Mouse (Mus musculus) intestine, embryonic 14.5 days (tissue): ENCODE results near the gene Fuk. TPM values are rescaled to one million over a fixed set of nuclear protein-coding genes. Genes with fewer than 3 reads are reported as not detected.

Experiments
- ATAC-seq: fragments of 200-750 bp; cut with Nextera tagmentation; replicated peaks from 2 replicates; pipeline ENCODE4 v1.8.0; 2017; ENCODE audit warnings: low read depth, moderate number of reproducible peaks, moderate TSS enrichment, moderate library complexity; ENCODE audit not compliant: low FRiP score, low TSS enrichment
- DNase-seq: peaks from one replicate; pipeline ENCODE4 v3.0.0-alpha.2; 2018; ENCODE audit warnings: low spot score
- H3K27ac ChIP-seq: fragments of 300-500 bp; sonication (generic); 2 replicates; pipeline ENCODE4 v1.5.1; 2014; ENCODE audit warnings: low read depth, mild to moderate bottlenecking, control low read depth
- H3K27me3 ChIP-seq: fragments of 300-500 bp; sonication (generic); replicated peaks from 2 replicates; pipeline ENCODE4 v1.6.1; 2014; ENCODE audit warnings: low read length, control low read depth; ENCODE audit not compliant: control insufficient read depth, insufficient read depth
- H3K36me3 ChIP-seq: fragments of 300-500 bp; sonication (generic); 2 replicates; pipeline ENCODE4 v1.6.1; 2014; ENCODE audit warnings: low read length, control low read depth; ENCODE audit not compliant: control insufficient read depth, insufficient read depth
- H3K4me1 ChIP-seq: fragments of 300-500 bp; sonication (generic); replicated peaks from 2 replicates; pipeline ENCODE4 v1.6.1; 2014; ENCODE audit warnings: low read length, control low read depth, mixed read lengths; ENCODE audit not compliant: control insufficient read depth, insufficient read depth
- H3K4me2 ChIP-seq: fragments of 300-500 bp; sonication (generic); 2 replicates; pipeline ENCODE4 v1.6.1; 2014; ENCODE audit warnings: low read length
- H3K4me3 ChIP-seq: fragments of 300-500 bp; sonication (generic); 2 replicates; pipeline ENCODE4 v1.5.1; 2014; ENCODE audit warnings: low read depth, low read length, control low read depth, mixed read lengths
- H3K9ac ChIP-seq: fragments of 300-500 bp; sonication (generic); 2 replicates; pipeline ENCODE4 v1.6.1; 2014; ENCODE audit warnings: mild to moderate bottlenecking, low read length
- H3K9me3 ChIP-seq: fragments of 300-500 bp; sonication (generic); 2 replicates; pipeline ENCODE4 v1.6.1; 2016; ENCODE audit warnings: low read length, control low read depth; ENCODE audit not compliant: control insufficient read depth
- WGBS: fragments of 180-500 bp; shearing (Covaris S2); extraction: QIAGEN DNeasy Blood & Tissue Kit; methylation state at CpG from one replicate; pipeline ENCODE4 v1.1.7; 2014; 5-methylcytosine and 5-hydroxymethylcytosine counted together
- polyA plus RNA-seq: library from polyadenylated mRNA; unstranded; fragments of >200 nt; fragmentation: Nextera tagmentation; extraction: Ambion mirVana; gene quantifications from 2 replicates; pipeline ENCODE4 v1.2.1, GENCODE M21; 2014

Gene Fuk
- polyA plus RNA-seq, 1 experiment from 2014 or later: 9.6 TPM

GRCm38 (mm10) chr8:110894851-110895250 lies 7.4 kb downstream of the Fuk start:
- Histone ChIP-seq H3K9me3 (no peaks in the 10 kb centered on the region), H3K4me1 (no peaks in the 10 kb centered on the region), H3K27ac (no peak overlapping the region), H3K36me3 (peaks cover 10% of the 10 kb centered on the region), H3K27me3 (no peaks in the 10 kb centered on the region), H3K9ac (no peak overlapping the region), H3K4me2 (no peak overlapping the region), H3K4me3 (no peak overlapping the region)
- WGBS: 87% methylated on average over 10 of the region's 10 CpGs
- ATAC-seq (no peak), DNase-seq (no peak)

- no peak for DNase-seq
- no peaks in the 10 kb centered on the region for H3K27me3 ChIP-seq
- H3K9me3 ChIP-seq: no peaks in the 10 kb centered on the region
- WGBS: 96% methylated on average over 2 of the region's 2 CpGs
- no peak overlapping the region for H3K9ac ChIP-seq
- no peaks in the 10 kb centered on the region for H3K4me1 ChIP-seq
- H3K36me3 ChIP-seq: no peaks in the 10 kb centered on the region; the same call in 1 of the 2 replicates
- no peak for ATAC-seq
- no peak overlapping the region for H3K4me3 ChIP-seq
- no peak overlapping the region for H3K4me2 ChIP-seq
- no peak overlapping the region for H3K27ac ChIP-seq
Measured at GRCm38 (mm10) chr8:110892913-110893312, 9.4 kb downstream of the Fuk start.

GRCm38 (mm10) chr8:110892040-110892439 lies 10.2 kb downstream of the Fuk start:
- peaks cover 7% of the 10 kb centered on the region; the same call in 1 of the 2 replicates for H3K36me3 ChIP-seq
- no peaks in the 10 kb centered on the region for H3K27me3 ChIP-seq
- no peaks in the 10 kb centered on the region for H3K9me3 ChIP-seq
- no peaks in the 10 kb centered on the region for H3K4me1 ChIP-seq
- ATAC-seq (no peak), DNase-seq (no peak)
- H3K4me2 ChIP-seq: no peak overlapping the region
- 92% methylated on average over 7 of the region's 7 CpGs for WGBS
- no peak overlapping the region for H3K9ac ChIP-seq
- H3K4me3 ChIP-seq: no peak overlapping the region
- no peak overlapping the region for H3K27ac ChIP-seq

- 71% methylated on average over 12 of the region's 12 CpGs for WGBS
- DNase-seq: no peak
Measured at GRCm38 (mm10) chr8:110889904-110890470, 12.3 kb downstream of the Fuk start.

GRCm38 (mm10) chr8:110888860-110889259 lies 13.4 kb downstream of the Fuk start:
- Histone ChIP-seq H3K27me3 (no peaks in the 10 kb centered on the region), H3K27ac (no peak overlapping the region), H3K36me3 (peaks cover 26% of the 10 kb centered on the region), H3K4me2 (no peak overlapping the region), H3K4me3 (no peak overlapping the region), H3K4me1 (no peaks in the 10 kb centered on the region), H3K9ac (no peak overlapping the region), H3K9me3 (no peaks in the 10 kb centered on the region)
- 87% methylated on average over 16 of the region's 16 CpGs for WGBS
- no peak for DNase-seq
- ATAC-seq: no peak

More at GRCm38 (mm10) chr8:110889904-110890470, 12.3 kb downstream of the Fuk start:
- H3K27me3 ChIP-seq: no peaks in the 10 kb centered on the region
- H3K27ac ChIP-seq: no peak overlapping the region
- H3K4me3 ChIP-seq: no peak overlapping the region
- H3K4me1 ChIP-seq: no peaks in the 10 kb centered on the region
- H3K9me3 ChIP-seq: no peaks in the 10 kb centered on the region
- H3K36me3 ChIP-seq: peaks cover 19% of the 10 kb centered on the region
- no peak overlapping the region for H3K4me2 ChIP-seq
- no peak overlapping the region for H3K9ac ChIP-seq
- no peak for ATAC-seq

- H3K27ac ChIP-seq: no peak overlapping the region
- no peak overlapping the region for H3K9ac ChIP-seq
- DNase-seq (no peak), ATAC-seq (no peak)
- H3K4me3 ChIP-seq: no peak overlapping the region
- 95% methylated on average over 8 of the region's 8 CpGs for WGBS
- no peaks in the 10 kb centered on the region for H3K4me1 ChIP-seq
- no peaks in the 10 kb centered on the region for H3K9me3 ChIP-seq
- no peaks in the 10 kb centered on the region for H3K27me3 ChIP-seq
- H3K4me2 ChIP-seq: no peak overlapping the region
- peaks cover 30% of the 10 kb centered on the region for H3K36me3 ChIP-seq
Measured at GRCm38 (mm10) chr8:110888441-110888840, 13.8 kb downstream of the Fuk start.

GRCm38 (mm10) chr8:110887551-110887950 lies 14.7 kb downstream of the Fuk start:
- ATAC-seq (no peak), DNase-seq (no peak)
- Histone ChIP-seq H3K4me2 (no peak overlapping the region), H3K4me3 (no peak overlapping the region), H3K36me3 (peaks cover 39% of the 10 kb centered on the region), H3K9me3 (no peaks in the 10 kb centered on the region), H3K27me3 (no peaks in the 10 kb centered on the region), H3K4me1 (no peaks in the 10 kb centered on the region), H3K27ac (no peak overlapping the region), H3K9ac (no peak overlapping the region)
- WGBS: 92% methylated on average over 10 of the region's 10 CpGs

- H3K4me2 ChIP-seq: no peak overlapping the region
- no peak for ATAC-seq
- H3K9ac ChIP-seq: no peak overlapping the region
- WGBS: 83% methylated on average over 3 of the region's 3 CpGs
- no peak overlapping the region for H3K27ac ChIP-seq
- no peaks in the 10 kb centered on the region for H3K27me3 ChIP-seq
- H3K9me3 ChIP-seq: no peaks in the 10 kb centered on the region
- no peak for DNase-seq
- H3K4me1 ChIP-seq: no peaks in the 10 kb centered on the region
- peaks cover 47% of the 10 kb centered on the region for H3K36me3 ChIP-seq
- H3K4me3 ChIP-seq: no peak overlapping the region
Measured at GRCm38 (mm10) chr8:110886634-110887033, 15.7 kb downstream of the Fuk start.

- no peaks in the 10 kb centered on the region for H3K4me1 ChIP-seq
- no peak overlapping the region for H3K27ac ChIP-seq
- H3K4me3 ChIP-seq: no peak overlapping the region
- peaks cover 74% of the 10 kb centered on the region for H3K36me3 ChIP-seq
- no peak overlapping the region for H3K4me2 ChIP-seq
- ATAC-seq (no peak), DNase-seq (no peak)
- WGBS: 96% methylated on average over 18 of the region's 18 CpGs
- H3K27me3 ChIP-seq: no peaks in the 10 kb centered on the region
- no peaks in the 10 kb centered on the region for H3K9me3 ChIP-seq
- H3K9ac ChIP-seq: no peak overlapping the region
Measured at GRCm38 (mm10) chr8:110883824-110884223, 18.5 kb downstream of the Fuk start.
